ENCODE assay signal across 7 mouse cellular contexts in genomic region chr11:116196866-116197583, GRCm38 (mm10). TPM values are rescaled to one million over a fixed set of nuclear protein-coding genes. Genes with fewer than 3 reads are reported as not detected.
DNase-seq lines count a peak whose midpoint lies in the region; ATAC-seq and TF ChIP-seq lines count a peak whose summit lies in the region.

No protein-coding gene starts in this region.

- TF ChIP-seq POLR2A in embryonic fibroblast, embryonic 13.5 days (IDR thresholded peaks at IDR 0.05; ENCODE audit: low read depth, low read length) = no peak

- no peak overlapping the region for H3K27ac ChIP-seq in layer of hippocampus, adult 2 months
- H3K27ac ChIP-seq in embryonic fibroblast, embryonic 13.5 days (ENCODE audit: insufficient read depth, low read length) = no peak overlapping the region
- H3K27ac ChIP-seq in intestine, embryonic 15.5 days = no peak overlapping the region
- no peak overlapping the region for H3K27ac ChIP-seq in neural tube, embryonic 13.5 days (replicated peaks)

- DNase-seq in layer of hippocampus, adult 2 months (ENCODE audit: low spot score in 2 of 2) = no peak
- DNase-seq in layer of hippocampus, adult 9-11 months = no peak
- DNase-seq in adrenal gland, adult 2 months = no peak

- no peaks in the 10 kb centered on the region for H3K36me3 ChIP-seq in intestine, embryonic 15.5 days
- peaks cover 26% of the 10 kb centered on the region for H3K36me3 ChIP-seq in neural tube, embryonic 13.5 days

- 0 out of 2 replicates have a peak overlapping the region, but pooled peaks have one; percentile 72 for H3K9ac ChIP-seq in intestine, embryonic 15.5 days
- no peak overlapping the region for H3K9ac ChIP-seq in neural tube, embryonic 13.5 days

- no peaks in the 10 kb centered on the region; the same call in none of the 2 replicates for H3K4me1 ChIP-seq in embryonic fibroblast, embryonic 13.5 days (ENCODE audit: control insufficient read depth, insufficient read depth, low read length)
- peaks cover 12% of the 10 kb centered on the region for H3K4me1 ChIP-seq in intestine, embryonic 15.5 days (replicated peaks)
- peaks cover 42% of the 10 kb centered on the region for H3K4me1 ChIP-seq in neural tube, embryonic 13.5 days (replicated peaks)

- H3K27me3 ChIP-seq in intestine, embryonic 15.5 days (replicated peaks) = no peaks in the 10 kb centered on the region
- H3K27me3 ChIP-seq in neural tube, embryonic 13.5 days = no peaks in the 10 kb centered on the region

- H3K9me3 ChIP-seq in intestine, embryonic 15.5 days = no peaks in the 10 kb centered on the region
- H3K9me3 ChIP-seq in neural tube, embryonic 13.5 days = no peaks in the 10 kb centered on the region

- H3K4me2 ChIP-seq in intestine, embryonic 15.5 days (replicated peaks) = peak overlapping the region; percentile 58
- H3K4me2 ChIP-seq in neural tube, embryonic 13.5 days = peak overlapping the region; percentile 71; the same call in 1 of the 2 replicates

- WGBS in intestine, embryonic 15.5 days = 94% methylated on average over 18 of the region's 18 CpGs
- 93% methylated on average over 18 of the region's 18 CpGs for WGBS in neural tube, embryonic 13.5 days

- no peak for ATAC-seq in intestine, embryonic 15.5 days
- no peak for ATAC-seq in neural tube, embryonic 13.5 days (ENCODE audit: low read depth)
- no peak for ATAC-seq in erythroid progenitor cell, adult 5-6 weeks (replicated peaks; ENCODE audit: low FRiP score, poor library complexity, severe bottlenecking)

- H3K4me3 ChIP-seq in layer of hippocampus, adult 2 months = peak overlapping the region; percentile 77
- peak overlapping the region; percentile 42 for H3K4me3 ChIP-seq in embryonic fibroblast, embryonic 13.5 days (ENCODE audit: insufficient read depth, low read length)
- H3K4me3 ChIP-seq in intestine, embryonic 15.5 days (replicated peaks) = peak overlapping the region; percentile 55
- H3K4me3 ChIP-seq in neural tube, embryonic 13.5 days = peak overlapping the region; percentile 72; the same call in 1 of the 2 replicates

- no peak for TF ChIP-seq CTCF in layer of hippocampus, adult 2 months (conservative IDR thresholded peaks at IDR 0.05)
- no peak for TF ChIP-seq CTCF in embryonic fibroblast, embryonic 13.5 days (IDR thresholded peaks at IDR 0.05; ENCODE audit: borderline replicate concordance, insufficient read depth, low read length)

RNA-seq across cellular contexts. Expression of gene Ten1, which starts 1.6 kb away (rescaled TPM):
- 10 to 100 TPM; 39.6 to 40.1 TPM for total RNA-seq in layer of hippocampus, adult 2 months (2021)
- 9.8 and 16.3 TPM in 2 replicates for polyA plus RNA-seq in embryonic fibroblast, embryonic 13.5 days (2011; ENCODE audit: insufficient read length, low read depth, missing spikeins)
- 98.0 and 100 TPM in 2 replicates for polyA plus RNA-seq in intestine, embryonic 15.5 days (2015; fragmentation: Nextera tagmentation; extraction: Ambion mirVana)
- 75.2 and 83.0 TPM in 2 replicates for polyA plus RNA-seq in neural tube, embryonic 13.5 days (2015; fragmentation: Nextera tagmentation; extraction: Ambion mirVana)
- 10 to 100 TPM; 24.7 to 27.3 TPM for total RNA-seq in adrenal gland, adult 2 months (2021)
- polyA plus RNA-seq in adrenal gland, adult 2 months (2012; rRNA removed) = 15.0 and 16.2 TPM in 2 replicates
- total RNA-seq in erythroid progenitor cell, adult 5-6 weeks (2015; ENCODE audit: low replicate concordance) = 11.2 and 19.3 TPM in 2 replicates
- 3.0 and 3.7 TPM in 2 replicates for total RNA-seq in erythroid progenitor cell, adult 5-6 weeks (2017; ENCODE audit: low replicate concordance)

RNA-seq across cellular contexts. Expression of gene Acox1, which starts 1.8 kb away (rescaled TPM):
- total RNA-seq in layer of hippocampus, adult 2 months (2021) = 100 to 1,000 TPM; 124 to 126 TPM
- 51.3 and 54.3 TPM in 2 replicates for polyA plus RNA-seq in embryonic fibroblast, embryonic 13.5 days (2011; ENCODE audit: insufficient read length, low read depth, missing spikeins)
- 56.9 and 59.4 TPM in 2 replicates for polyA plus RNA-seq in intestine, embryonic 15.5 days (2015; fragmentation: Nextera tagmentation; extraction: Ambion mirVana)
- 53.5 and 55.9 TPM in 2 replicates for polyA plus RNA-seq in neural tube, embryonic 13.5 days (2015; fragmentation: Nextera tagmentation; extraction: Ambion mirVana)
- total RNA-seq in adrenal gland, adult 2 months (2021) = 100 to 1,000 TPM; 225 TPM
- polyA plus RNA-seq in adrenal gland, adult 2 months (2012; rRNA removed) = 64.1 and 67.5 TPM in 2 replicates
- 15.5 and 18.4 TPM in 2 replicates for total RNA-seq in erythroid progenitor cell, adult 5-6 weeks (2015; ENCODE audit: low replicate concordance)
- 6.4 and 20.5 TPM in 2 replicates for total RNA-seq in erythroid progenitor cell, adult 5-6 weeks (2017; ENCODE audit: low replicate concordance)

RNA-seq across cellular contexts. Expression of gene Fbf1, which starts 29.1 kb away (rescaled TPM):
- total RNA-seq in layer of hippocampus, adult 2 months (2021) = 10 to 100 TPM; 91.6 to 96.4 TPM
- polyA plus RNA-seq in embryonic fibroblast, embryonic 13.5 days (2011; ENCODE audit: insufficient read length, low read depth, missing spikeins) = 34.5 and 42.3 TPM in 2 replicates
- polyA plus RNA-seq in intestine, embryonic 15.5 days (2015; fragmentation: Nextera tagmentation; extraction: Ambion mirVana) = 20.8 and 22.0 TPM in 2 replicates
- 52.5 and 58.5 TPM in 2 replicates for polyA plus RNA-seq in neural tube, embryonic 13.5 days (2015; fragmentation: Nextera tagmentation; extraction: Ambion mirVana)
- total RNA-seq in adrenal gland, adult 2 months (2021) = 10 to 100 TPM; 30.4 to 37.8 TPM
- 19.5 and 21.4 TPM in 2 replicates for polyA plus RNA-seq in adrenal gland, adult 2 months (2012; rRNA removed)
- 13.3 and 32.7 TPM in 2 replicates for total RNA-seq in erythroid progenitor cell, adult 5-6 weeks (2015; ENCODE audit: low replicate concordance)
- total RNA-seq in erythroid progenitor cell, adult 5-6 weeks (2017; ENCODE audit: low replicate concordance) = 12.3 and 27.5 TPM in 2 replicates

RNA-seq across cellular contexts. Expression of gene Evpl, which starts 40.9 kb away (rescaled TPM):
- under 1 TPM; 0.67 to 0.93 TPM for total RNA-seq in layer of hippocampus, adult 2 months (2021)
- 0.16 TPM in 1 of 2 replicates, not detected in the other for polyA plus RNA-seq in embryonic fibroblast, embryonic 13.5 days (2011; ENCODE audit: insufficient read length, low read depth, missing spikeins)
- 3.3 and 3.4 TPM in 2 replicates for polyA plus RNA-seq in intestine, embryonic 15.5 days (2015; fragmentation: Nextera tagmentation; extraction: Ambion mirVana)
- 0.59 and 0.73 TPM in 2 replicates for polyA plus RNA-seq in neural tube, embryonic 13.5 days (2015; fragmentation: Nextera tagmentation; extraction: Ambion mirVana)
- 1 to 10 TPM in 1 of 2 experiments, under 1 TPM in 1; 0.43 to 1.8 TPM for total RNA-seq in adrenal gland, adult 2 months (2021)
- 0.49 and 0.57 TPM in 2 replicates for polyA plus RNA-seq in adrenal gland, adult 2 months (2012; rRNA removed)
- not detected in 2 replicates for total RNA-seq in erythroid progenitor cell, adult 5-6 weeks (2015; ENCODE audit: low replicate concordance)
- not detected in 2 replicates for total RNA-seq in erythroid progenitor cell, adult 5-6 weeks (2017; ENCODE audit: low replicate concordance)

RNA-seq across cellular contexts. Expression of gene Mrpl38, which starts 58.4 kb away (rescaled TPM):
- 10 to 100 TPM; 64.6 to 66.8 TPM for total RNA-seq in layer of hippocampus, adult 2 months (2021)
- polyA plus RNA-seq in embryonic fibroblast, embryonic 13.5 days (2011; ENCODE audit: insufficient read length, low read depth, missing spikeins) = 31.6 and 32.5 TPM in 2 replicates
- polyA plus RNA-seq in intestine, embryonic 15.5 days (2015; fragmentation: Nextera tagmentation; extraction: Ambion mirVana) = 107 and 109 TPM in 2 replicates
- polyA plus RNA-seq in neural tube, embryonic 13.5 days (2015; fragmentation: Nextera tagmentation; extraction: Ambion mirVana) = 69.1 and 78.3 TPM in 2 replicates
- 100 to 1,000 TPM; 102 to 108 TPM for total RNA-seq in adrenal gland, adult 2 months (2021)
- 134 and 167 TPM in 2 replicates for polyA plus RNA-seq in adrenal gland, adult 2 months (2012; rRNA removed)
- total RNA-seq in erythroid progenitor cell, adult 5-6 weeks (2015; ENCODE audit: low replicate concordance) = 9.2 and 16.9 TPM in 2 replicates
- total RNA-seq in erythroid progenitor cell, adult 5-6 weeks (2017; ENCODE audit: low replicate concordance) = 5.3 and 8.5 TPM in 2 replicates
